Mouse (Mus musculus) neural tube, embryonic 11.5 days (tissue): ENCODE data around the gene Samd3. TPM values are rescaled to one million over a fixed set of nuclear protein-coding genes. Genes with fewer than 3 reads are reported as not detected.

ENCODE experiments used
- polyA plus RNA-seq: library from polyadenylated mRNA; unstranded; fragments of >200 nt; fragmentation: Nextera tagmentation; extraction: Ambion mirVana; gene quantifications from 2 replicates; pipeline ENCODE4 v1.2.1, GENCODE M21; 2014

Gene Samd3
- polyA plus RNA-seq, 1 experiment from 2014 or later, result 0.24 TPM

Other genes starting within 250 kb of the Samd3 start
- 0.49 and 0.91 TPM in 2 replicates for gene Gm9767, start 151.5 kb upstream of the Samd3 start, polyA plus RNA-seq
- 14.8 and 15.0 TPM in 2 replicates for gene Tmem200a, start 150.7 kb upstream of the Samd3 start, polyA plus RNA-seq
- 20.0 and 20.5 TPM in 2 replicates for gene L3mbtl3, start 146.3 kb downstream of the Samd3 start, polyA plus RNA-seq